Mouse (Mus musculus) heart, postnatal 0 days (tissue): ENCODE measurements around the gene Ccdc115. TPM values are rescaled to one million over a fixed set of nuclear protein-coding genes. Genes with fewer than 3 reads are reported as not detected.

Experiments used
- ATAC-seq: fragments of 200-750 bp; cut with Nextera tagmentation; 2 replicates; pipeline ENCODE4 v1.8.0; 2017; ENCODE audit warnings: low read depth, moderate number of reproducible peaks, moderate library complexity; ENCODE audit not compliant: insufficient read depth
- DNase-seq: peaks from one replicate; pipeline ENCODE4 v3.0.0-alpha.2; 2016; ENCODE audit warnings: low spot score
- H3K27ac ChIP-seq: fragments of 300-500 bp; sonication (generic); 2 replicates; pipeline ENCODE4 v1.5.1; 2014; ENCODE audit warnings: low read depth, mild to moderate bottlenecking
- H3K27me3 ChIP-seq: fragments of 300-500 bp; sonication (generic); 2 replicates; pipeline ENCODE4 v1.6.1; 2014; ENCODE audit warnings: low read length, mixed read lengths; ENCODE audit not compliant: control insufficient read depth, insufficient read depth
- H3K36me3 ChIP-seq: fragments of 300-500 bp; sonication (generic); replicated peaks from 2 replicates; pipeline ENCODE4 v1.6.1; 2014; ENCODE audit warnings: low read length, mixed read lengths; ENCODE audit not compliant: control insufficient read depth, insufficient read depth
- H3K4me1 ChIP-seq: fragments of 300-500 bp; sonication (generic); 2 replicates; pipeline ENCODE4 v1.6.1; 2014; ENCODE audit warnings: antibody characterized with exemption; ENCODE audit not compliant: control insufficient read depth, insufficient read depth
- H3K4me2 ChIP-seq: fragments of 300-500 bp; sonication (generic); 2 replicates; pipeline ENCODE4 v1.6.1; 2014; ENCODE audit warnings: low read depth, mild to moderate bottlenecking, low read length, moderate library complexity
- H3K4me3 ChIP-seq: fragments of 300-500 bp; sonication (generic); 2 replicates; pipeline ENCODE4 v1.5.1; 2014; ENCODE audit warnings: low read depth, low read length
- H3K9ac ChIP-seq: fragments of 300-500 bp; sonication (generic); replicated peaks from 2 replicates; pipeline ENCODE4 v1.6.1; 2014; ENCODE audit warnings: low read depth, low read length, mixed read lengths
- H3K9me3 ChIP-seq: fragments of 300-500 bp; sonication (generic); replicated peaks from 2 replicates; pipeline ENCODE4 v1.6.1; 2016; ENCODE audit warnings: low read length; ENCODE audit not compliant: control insufficient read depth
- CTCF ChIP-seq: IDR thresholded peaks from 2 replicates; pipeline ENCODE4 v1.5.1; 2016; ENCODE audit warnings: antibody characterized with exemption, control low read depth, low read depth
- EP300 ChIP-seq: IDR thresholded peaks from 2 replicates; pipeline ENCODE4 v1.6.1; 2016; ENCODE audit warnings: antibody characterized with exemption, low read depth
- WGBS: fragments of 180-500 bp; shearing (Covaris S2); extraction: QIAGEN DNeasy Blood & Tissue Kit; methylation state at CpG from one replicate; pipeline ENCODE4 v1.1.7; 2014; 5-methylcytosine and 5-hydroxymethylcytosine counted together
- polyA plus RNA-seq: library from polyadenylated mRNA; unstranded; fragments of >200 nt; fragmentation: Nextera tagmentation; extraction: Ambion mirVana; gene quantifications from 2 replicates; pipeline ENCODE4 v1.2.1, GENCODE M21; 2015
- total RNA-seq: library from RNA; depleted of rRNA; stranded (reverse); fragments of >200 nt; gene quantifications from 2 replicates; pipeline ENCODE4 v1.2.3, GENCODE M21; 2014; ENCODE audit warnings: low replicate concordance

Ccdc115 gene
- total and polyA plus RNA-seq, 2 experiments from 2014 or later: 29.2 to 29.7 TPM

GRCm38 (mm10) chr1:34480801-34481200 lies 41.3 kb upstream of the Ccdc115 start:
- Histone ChIP-seq H3K4me1 (peaks cover 24% of the 10 kb centered on the region), H3K4me3 (no peak overlapping the region), H3K27me3 (no peaks in the 10 kb centered on the region), H3K9ac (no peak overlapping the region), H3K9me3 (no peaks in the 10 kb centered on the region), H3K36me3 (no peaks in the 10 kb centered on the region), H3K27ac (no peak overlapping the region), H3K4me2 (peak overlapping the region; percentile 25; the same call in 1 of the 2 replicates)
- WGBS: 25% methylated on average over 5 of the region's 5 CpGs
- TF ChIP-seq EP300 (no peak), CTCF (no peak)
- ATAC-seq (no peak), DNase-seq (no peak)

DNA sequence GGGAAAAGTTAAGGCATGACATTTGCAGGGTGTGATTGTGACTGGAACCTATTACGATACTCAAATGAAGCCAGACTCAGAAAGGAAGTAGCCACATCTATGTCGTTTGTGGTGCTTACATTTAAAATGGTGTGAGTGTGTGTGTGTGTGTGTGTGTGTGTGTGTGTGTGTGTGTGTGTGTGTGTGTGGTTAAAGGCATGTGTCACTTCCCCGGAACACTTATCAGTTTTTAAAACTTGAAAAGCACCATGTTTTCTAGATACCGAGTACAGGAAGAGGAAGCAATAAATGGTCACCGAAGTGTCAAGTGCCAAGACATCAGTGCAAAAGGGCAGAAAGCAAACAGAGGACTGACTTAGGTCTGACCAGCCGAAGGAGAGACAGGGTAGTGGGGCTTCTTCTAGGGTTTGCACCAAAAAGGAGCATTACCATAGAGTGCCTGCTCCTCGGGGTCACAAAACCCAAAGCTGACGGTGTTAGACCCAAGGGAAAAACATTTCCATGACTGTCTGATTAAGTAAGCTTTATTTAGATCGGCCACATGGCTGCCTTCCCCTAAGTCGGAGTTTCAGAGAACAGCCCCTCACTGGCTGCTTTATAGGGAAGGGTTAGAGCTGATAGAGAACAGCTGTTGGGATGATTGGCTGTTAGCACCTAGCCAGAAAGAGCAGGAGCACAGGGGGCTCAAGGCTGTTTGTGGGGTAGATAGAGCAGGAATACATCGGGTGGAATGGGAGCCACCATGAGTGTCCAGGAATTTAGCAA lies 39.6 kb upstream of the Ccdc115 start:
- DNase-seq: peak; percentile 39
- H3K27ac ChIP-seq: no peak overlapping the region
- H3K36me3 ChIP-seq: no peaks in the 10 kb centered on the region
- peak; percentile 81 for ATAC-seq
- H3K9ac ChIP-seq: no peak overlapping the region
- H3K4me3 ChIP-seq: no peak overlapping the region
- no peak for TF ChIP-seq EP300
- no peak for TF ChIP-seq CTCF
- no peaks in the 10 kb centered on the region for H3K9me3 ChIP-seq
- H3K27me3 ChIP-seq: no peaks in the 10 kb centered on the region
- H3K4me2 ChIP-seq: peak overlapping the region; percentile 43; the same call in 1 of the 2 replicates
- peaks cover 20% of the 10 kb centered on the region for H3K4me1 ChIP-seq
- 10% methylated on average over 11 of the region's 11 CpGs for WGBS

DNA sequence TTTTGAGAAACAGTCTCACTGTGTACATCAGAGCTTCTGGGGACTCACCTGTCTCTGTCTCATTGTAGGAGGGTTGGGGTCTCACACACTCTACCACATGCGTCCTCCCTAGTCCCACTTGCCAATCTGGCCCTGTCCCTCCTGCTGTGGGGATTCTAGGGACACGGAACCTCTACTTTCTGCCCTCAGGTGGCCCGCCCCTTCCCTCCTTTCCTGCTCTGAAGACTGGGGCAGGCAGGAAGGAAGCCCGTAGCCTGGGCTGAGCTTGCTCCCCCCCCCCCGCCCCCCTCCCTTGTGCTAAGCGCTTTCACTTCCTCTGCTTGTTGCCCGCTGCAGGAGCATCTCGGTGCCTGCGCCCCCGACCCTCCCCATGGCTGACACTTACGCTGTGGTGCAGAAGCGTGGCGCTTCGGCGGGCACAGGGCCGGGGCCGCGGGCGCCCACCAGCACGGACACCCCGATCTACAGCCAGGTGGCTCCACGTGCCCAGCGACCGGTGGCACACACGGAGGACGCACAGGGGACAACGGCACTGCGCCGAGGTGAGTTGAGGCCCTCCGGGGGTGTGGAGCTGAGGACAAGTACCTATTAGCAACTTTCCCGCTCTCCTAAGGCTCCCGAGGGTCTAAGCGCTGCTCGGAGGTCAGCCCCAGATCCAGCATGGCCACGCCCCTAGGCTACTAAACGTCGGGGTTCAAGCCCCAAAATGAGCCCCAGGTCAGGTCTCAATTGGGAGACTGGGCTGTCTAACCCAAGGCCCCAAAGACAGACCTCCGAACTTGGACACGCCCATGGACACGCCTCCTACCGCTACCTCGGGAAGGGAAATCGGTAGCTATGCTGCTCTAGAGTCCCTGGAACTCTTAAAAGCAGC lies 33.2 kb upstream of the Ccdc115 start:
- Histone ChIP-seq H3K27me3 (no peaks in the 10 kb centered on the region), H3K36me3 (no peaks in the 10 kb centered on the region), H3K27ac (no peak overlapping the region), H3K4me3 (peak overlapping the region; percentile 70), H3K4me1 (peaks cover 12% of the 10 kb centered on the region), H3K9me3 (no peaks in the 10 kb centered on the region), H3K9ac (peak overlapping the region; percentile 58), H3K4me2 (peak overlapping the region; percentile 98)
- DNase-seq (peak; percentile 51), ATAC-seq (peak; percentile 65)
- WGBS: under 1% methylated on average over 42 of the region's 43 CpGs
- TF ChIP-seq EP300 (no peak), CTCF (no peak)

DNA sequence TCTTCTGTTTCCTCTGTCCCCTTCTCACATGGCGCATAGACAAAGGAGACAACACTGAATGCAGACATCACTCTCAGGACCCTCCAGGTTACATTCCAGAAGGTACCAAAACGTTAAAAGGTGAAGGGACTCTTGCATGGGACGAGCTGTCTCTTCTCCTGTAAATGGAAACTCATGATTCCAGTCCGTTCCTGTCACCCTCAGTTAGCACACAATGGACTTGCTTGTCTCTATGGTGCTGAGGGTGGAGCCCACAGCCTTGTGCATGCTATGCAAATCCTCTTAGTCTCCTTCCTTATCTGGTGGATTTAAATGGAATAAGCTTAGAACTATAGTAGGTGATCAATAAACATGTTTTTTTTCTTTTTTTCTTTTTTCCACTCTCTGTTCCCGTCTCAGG lies 30.3 kb upstream of the Ccdc115 start:
- Histone ChIP-seq H3K27me3 (no peaks in the 10 kb centered on the region), H3K4me3 (no peak overlapping the region), H3K4me1 (peaks cover 12% of the 10 kb centered on the region), H3K36me3 (no peaks in the 10 kb centered on the region), H3K4me2 (no peak overlapping the region), H3K9me3 (no peaks in the 10 kb centered on the region), H3K27ac (no peak overlapping the region), H3K9ac (no peak overlapping the region)
- DNase-seq (no peak), ATAC-seq (no peak)
- WGBS: 77% methylated on average over 5 of the region's 5 CpGs
- no peak for TF ChIP-seq CTCF
- TF ChIP-seq EP300: no peak

DNA sequence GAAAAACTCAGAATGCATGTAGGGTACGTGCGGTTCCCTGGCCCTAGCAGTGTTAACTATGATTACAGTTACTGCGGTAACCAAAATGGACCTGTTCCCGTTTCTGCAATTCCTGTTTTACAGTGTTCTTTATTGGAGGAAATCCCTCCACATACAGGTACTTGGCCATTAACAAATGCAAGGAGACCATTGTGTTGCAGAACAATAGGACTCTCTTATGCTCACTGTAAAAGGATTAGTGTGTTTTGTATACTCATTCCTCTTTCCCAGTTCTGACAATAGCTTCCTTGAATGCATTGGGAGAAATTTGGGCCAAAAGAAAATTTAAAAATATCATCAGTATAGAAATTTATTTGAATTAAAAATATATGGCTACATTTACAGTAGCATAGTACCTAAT lies 29.0 kb upstream of the Ccdc115 start:
- no peak overlapping the region for H3K4me2 ChIP-seq
- no peaks in the 10 kb centered on the region for H3K36me3 ChIP-seq
- no peak overlapping the region for H3K4me3 ChIP-seq
- no peak for ATAC-seq
- no peaks in the 10 kb centered on the region for H3K27me3 ChIP-seq
- TF ChIP-seq CTCF: no peak
- no peak for TF ChIP-seq EP300
- whole genome bisulfite sequencing: 84% methylated on average over 4 of the region's 4 CpGs
- no peak overlapping the region for H3K9ac ChIP-seq
- no peak for DNase-seq
- no peak overlapping the region for H3K27ac ChIP-seq
- peaks cover 12% of the 10 kb centered on the region for H3K4me1 ChIP-seq
- no peaks in the 10 kb centered on the region for H3K9me3 ChIP-seq
